In the genomic region with DNA sequence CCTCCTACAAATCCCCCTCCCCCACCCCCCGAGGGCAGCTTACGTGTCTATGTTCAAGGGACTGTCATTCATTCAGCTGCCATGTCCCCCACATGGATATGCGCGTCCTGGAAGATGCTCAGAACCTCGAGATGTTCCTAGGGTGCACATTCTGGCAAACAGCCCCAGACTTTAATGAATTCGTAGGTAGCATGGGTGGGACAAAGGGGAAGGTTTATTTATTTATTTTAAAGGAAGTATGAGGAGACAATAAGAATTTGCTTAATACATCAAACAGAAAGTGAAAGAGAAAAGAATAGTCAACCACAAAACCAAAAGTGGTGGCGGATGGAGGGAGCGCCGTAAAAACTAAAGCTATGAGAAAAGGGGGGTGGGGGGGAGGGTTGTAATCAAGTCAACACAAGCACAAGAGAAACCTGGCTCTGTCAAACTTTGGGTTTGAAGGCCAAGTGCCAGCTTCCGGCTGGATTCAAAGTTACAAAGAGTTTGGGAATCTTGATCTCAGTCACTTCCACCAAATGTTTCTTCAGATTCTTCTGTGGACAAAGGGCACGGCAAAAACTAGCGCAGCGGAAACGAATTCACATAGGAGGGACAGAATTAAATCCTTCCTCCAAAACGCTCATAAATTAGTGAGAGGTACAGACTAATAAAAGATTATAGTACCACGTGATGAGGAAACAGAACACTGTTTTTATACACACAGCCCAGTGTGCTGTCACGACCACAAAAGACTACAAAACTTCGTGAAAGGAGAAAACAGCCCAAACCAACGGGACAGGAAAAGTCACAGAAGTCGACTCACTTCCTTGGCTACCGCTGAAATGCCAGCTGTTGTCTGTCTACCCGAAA, we compare ENCODE assay signal across 10 mouse cellular contexts. TPM values are rescaled to one million over a fixed set of nuclear protein-coding genes. Genes with fewer than 3 reads are reported as not detected.
DNase-seq lines count a peak whose midpoint lies in the region; ATAC-seq and TF ChIP-seq lines count a peak whose summit lies in the region.
"Had no signal": no experiment of that assay in that cellular context is flagged by ENCODE, and none has a peak within 500 bp of the region (broad histone marks: within the 10 kb centered on the region; RNA-seq: fewer than 3 reads in every experiment).

No protein-coding gene starts in this region.

- ATAC-seq in common myeloid progenitor, adult 5-6 weeks (replicated peaks; ENCODE audit: low read depth, poor library complexity, severe bottlenecking): peak; percentile 31
- no peak for ATAC-seq in liver, embryonic 15.5 days (ENCODE audit: insufficient read depth)
- no peak for ATAC-seq in midbrain, postnatal 0 days (ENCODE audit: low FRiP score)

- H3K4me3 ChIP-seq in liver, adult 2 months (ENCODE audit: insufficient read depth, low read depth, low read length): peak overlapping the region; percentile 42; the same call in 1 of the 2 replicates
- H3K4me3 ChIP-seq in liver, embryonic 15.5 days (replicated peaks): 0 out of 2 replicates have a peak overlapping the region, but pooled peaks have one; percentile 8
- peak overlapping the region; percentile 55 for H3K4me3 ChIP-seq in thymus, adult 2 months (ENCODE audit: control insufficient read depth, insufficient read depth, low read length)
- H3K4me3 ChIP-seq in midbrain, postnatal 0 days (ENCODE audit: low read depth, low read length): no peak overlapping the region
- H3K4me3 ChIP-seq: embryonic facial prominence, embryonic 13.5 days; hindbrain, embryonic 15.5 days had no signal

- no peaks in the 10 kb centered on the region for H3K36me3 ChIP-seq in liver, adult 2 months (ENCODE audit: control insufficient read depth, insufficient read depth, low read length)
- no peaks in the 10 kb centered on the region for H3K36me3 ChIP-seq in liver, embryonic 15.5 days (replicated peaks)
- H3K36me3 ChIP-seq in thymus, adult 2 months (ENCODE audit: control insufficient read depth, insufficient read depth, low read length): no peaks in the 10 kb centered on the region
- no peaks in the 10 kb centered on the region for H3K36me3 ChIP-seq in midbrain, postnatal 0 days (ENCODE audit: insufficient read depth, low read length)
- H3K36me3 ChIP-seq: embryonic facial prominence, embryonic 13.5 days; hindbrain, embryonic 15.5 days had no signal

- no peak for DNase-seq in liver, adult 2 months (ENCODE audit: extremely low read depth, low read depth, low spot score)
- no peak for DNase-seq in liver
- peak; percentile 29 for DNase-seq in thymus, adult 2 months
- no peak for DNase-seq in midbrain, postnatal 0 days (ENCODE audit: low spot score)
- DNase-seq in cerebellum, postnatal 25 days: no peak
- DNase-seq in cerebellum, postnatal 4 days (ENCODE audit: low spot score in 2 of 2): no peak

- no peaks in the 10 kb centered on the region for H3K9me3 ChIP-seq in liver, embryonic 15.5 days (replicated peaks)
- H3K9me3 ChIP-seq in midbrain, postnatal 0 days (ENCODE audit: low read length): no peaks in the 10 kb centered on the region
- H3K9me3 ChIP-seq: embryonic facial prominence, embryonic 13.5 days; hindbrain, embryonic 15.5 days had no signal

- H3K79me2 ChIP-seq in liver, adult 2 months (ENCODE audit: control insufficient read depth, insufficient read depth, low read length): no peaks in the 10 kb centered on the region

- H3K27me3 ChIP-seq in liver, adult 2 months (ENCODE audit: control insufficient read depth, insufficient read depth, low read length): no peaks in the 10 kb centered on the region
- no peaks in the 10 kb centered on the region for H3K27me3 ChIP-seq in liver, embryonic 15.5 days
- no peaks in the 10 kb centered on the region for H3K27me3 ChIP-seq in thymus, adult 2 months (ENCODE audit: control insufficient read depth, insufficient read depth, low read length)
- H3K27me3 ChIP-seq in midbrain, postnatal 0 days (ENCODE audit: insufficient read depth, low read length): no peaks in the 10 kb centered on the region
- H3K27me3 ChIP-seq: embryonic facial prominence, embryonic 13.5 days; hindbrain, embryonic 15.5 days had no signal

- TF ChIP-seq POLR2A in liver, adult 2 months (IDR thresholded peaks at IDR 0.05; ENCODE audit: extremely low read depth, insufficient read depth, low read length): no peak
- TF ChIP-seq POLR2A in thymus, adult 2 months (IDR thresholded peaks at IDR 0.05; ENCODE audit: control insufficient read depth, extremely low read depth, insufficient read depth, low read length, poor library complexity): no peak

- no peak for TF ChIP-seq CTCF in liver, adult 2 months (IDR thresholded peaks at IDR 0.05; ENCODE audit: low read depth, low read length)
- TF ChIP-seq CTCF in thymus, adult 2 months (IDR thresholded peaks at IDR 0.05; ENCODE audit: borderline replicate concordance, control insufficient read depth, extremely low read depth, insufficient read depth, low read length, poor library complexity): no peak
- TF ChIP-seq CTCF in midbrain, postnatal 0 days (IDR thresholded peaks at IDR 0.05): no peak

- no peak overlapping the region; the same call in 1 of the 2 replicates for H3K27ac ChIP-seq in liver, adult 2 months (replicated peaks; ENCODE audit: insufficient read depth, low read depth, low read length)
- no peak overlapping the region for H3K27ac ChIP-seq in liver, embryonic 15.5 days (replicated peaks)
- peak overlapping the region; percentile 50 for H3K27ac ChIP-seq in thymus, adult 2 months (ENCODE audit: control insufficient read depth, insufficient read depth, low read length)
- H3K27ac ChIP-seq in midbrain, postnatal 0 days (ENCODE audit: low read depth, low read length): no peak overlapping the region
- H3K27ac ChIP-seq: embryonic facial prominence, embryonic 13.5 days; hindbrain, embryonic 15.5 days had no signal

- peak overlapping the region; percentile 21; the same call in 1 of the 2 replicates for H3K9ac ChIP-seq in liver, adult 2 months (ENCODE audit: low read depth, low read length)
- H3K9ac ChIP-seq in liver, embryonic 15.5 days: no peak overlapping the region
- no peak overlapping the region for H3K9ac ChIP-seq in midbrain, postnatal 0 days (replicated peaks; ENCODE audit: low read length, poor library complexity, severe bottlenecking)
- H3K9ac ChIP-seq: embryonic facial prominence, embryonic 13.5 days; hindbrain, embryonic 15.5 days had no signal

- peaks cover 6% of the 10 kb centered on the region for H3K4me1 ChIP-seq in liver, adult 2 months (ENCODE audit: control insufficient read depth, insufficient read depth, low read length)
- peaks cover 6% of the 10 kb centered on the region; the same call in 1 of the 2 replicates for H3K4me1 ChIP-seq in liver, embryonic 15.5 days (replicated peaks)
- peaks cover 13% of the 10 kb centered on the region for H3K4me1 ChIP-seq in thymus, adult 2 months (replicated peaks; ENCODE audit: control insufficient read depth, insufficient read depth, low read length)
- no peaks in the 10 kb centered on the region for H3K4me1 ChIP-seq in midbrain, postnatal 0 days (ENCODE audit: insufficient read depth, low read length)
- H3K4me1 ChIP-seq: embryonic facial prominence, embryonic 13.5 days; hindbrain, embryonic 15.5 days had no signal

- H3K4me2 ChIP-seq in liver, embryonic 15.5 days: peak overlapping the region; percentile 32
- H3K4me2 ChIP-seq in midbrain, postnatal 0 days (ENCODE audit: low read depth, low read length, poor library complexity, severe bottlenecking): no peak overlapping the region
- H3K4me2 ChIP-seq: embryonic facial prominence, embryonic 13.5 days; hindbrain, embryonic 15.5 days had no signal

- WGBS in liver, adult 2 months: 83% methylated on average over 22 of the region's 22 CpGs
- WGBS in liver, embryonic 15.5 days (ENCODE audit: insufficient replicate concordance): 42% methylated on average over 22 of the region's 22 CpGs
- 6% methylated on average over 22 of the region's 22 CpGs for WGBS in thymus, adult 2 months
- WGBS in midbrain, postnatal 0 days: 80% methylated on average over 22 of the region's 22 CpGs

RNA-seq across cellular contexts. Expression of a gene that starts 0.7 kb away (rescaled TPM):
- total RNA-seq in liver, adult 2 months (2014; rRNA removed): 0.46 and 0.67 TPM in 2 replicates
- polyA plus RNA-seq in liver, adult 2 months (2012; rRNA removed): 0.15 and 0.18 TPM in 2 replicates
- total RNA-seq in common myeloid progenitor, adult 5-6 weeks (2017): 1.2 and 1.8 TPM in 2 replicates
- polyA plus RNA-seq in liver, embryonic 15.5 days (2015; fragmentation: Nextera tagmentation; extraction: Ambion mirVana): 0.47 and 0.60 TPM in 2 replicates
- 1.5 TPM in 2 replicates for polyA plus RNA-seq in thymus, adult 2 months (2012; rRNA removed)
- 0.38 and 0.61 TPM in 2 replicates for total RNA-seq in midbrain, postnatal 0 days (2014; rRNA removed)
- polyA plus RNA-seq in midbrain, postnatal 0 days (2015; fragmentation: Nextera tagmentation; extraction: Ambion mirVana): 0.33 and 0.41 TPM in 2 replicates

RNA-seq across cellular contexts. Expression of a gene that starts 10.7 kb away (rescaled TPM):
- 16.6 and 20.2 TPM in 2 replicates for total RNA-seq in liver, adult 2 months (2014; rRNA removed)
- polyA plus RNA-seq in liver, adult 2 months (2012; rRNA removed): 9.0 and 11.9 TPM in 2 replicates
- 4.4 and 5.9 TPM in 2 replicates for total RNA-seq in common myeloid progenitor, adult 5-6 weeks (2017)
- 11.9 and 12.7 TPM in 2 replicates for polyA plus RNA-seq in liver, embryonic 15.5 days (2015; fragmentation: Nextera tagmentation; extraction: Ambion mirVana)
- polyA plus RNA-seq in thymus, adult 2 months (2012; rRNA removed): 3.4 and 6.8 TPM in 2 replicates
- 2.5 and 6.2 TPM in 2 replicates for total RNA-seq in midbrain, postnatal 0 days (2014; rRNA removed)
- 5.0 and 5.4 TPM in 2 replicates for polyA plus RNA-seq in midbrain, postnatal 0 days (2015; fragmentation: Nextera tagmentation; extraction: Ambion mirVana)

RNA-seq across cellular contexts. Expression of a gene that starts 25.9 kb away (rescaled TPM):
- 1.0 and 1.1 TPM in 2 replicates for total RNA-seq in liver, adult 2 months (2014; rRNA removed)
- 0.32 and 0.66 TPM in 2 replicates for polyA plus RNA-seq in liver, adult 2 months (2012; rRNA removed)
- 0.15 TPM in 1 of 2 replicates, not detected in the other for total RNA-seq in common myeloid progenitor, adult 5-6 weeks (2017)
- polyA plus RNA-seq in liver, embryonic 15.5 days (2015; fragmentation: Nextera tagmentation; extraction: Ambion mirVana): 1.0 and 1.5 TPM in 2 replicates
- polyA plus RNA-seq in thymus, adult 2 months (2012; rRNA removed): 4.4 and 4.7 TPM in 2 replicates
- 0.14 and 0.99 TPM in 2 replicates for total RNA-seq in midbrain, postnatal 0 days (2014; rRNA removed)
- polyA plus RNA-seq in midbrain, postnatal 0 days (2015; fragmentation: Nextera tagmentation; extraction: Ambion mirVana): 0.49 and 0.52 TPM in 2 replicates
